Mouse (Mus musculus) hindbrain, embryonic 10.5 days (tissue): ENCODE measurements around the gene Gstp2. TPM values are rescaled to one million over a fixed set of nuclear protein-coding genes. Genes with fewer than 3 reads are reported as not detected.

Experiments
- DNase-seq: peaks from one replicate; pipeline ENCODE4 v3.0.0-alpha.2; 2017; ENCODE audit warnings: low spot score
- H3K27ac ChIP-seq: fragments of 300-500 bp; sonication (generic); 2 replicates; pipeline ENCODE4 v1.5.1; 2016; ENCODE audit warnings: mild to moderate bottlenecking, moderate library complexity
- H3K27me3 ChIP-seq: fragments of 300-500 bp; sonication (generic); 2 replicates; pipeline ENCODE4 v1.6.1; 2016; ENCODE audit warnings: mild to moderate bottlenecking; ENCODE audit not compliant: poor library complexity, insufficient read depth, severe bottlenecking
- H3K36me3 ChIP-seq: fragments of 300-500 bp; sonication (generic); 2 replicates; pipeline ENCODE4 v1.6.1; 2016; ENCODE audit warnings: mild to moderate bottlenecking, moderate library complexity
- H3K4me1 ChIP-seq: fragments of 300-500 bp; sonication (generic); replicated peaks from 2 replicates; pipeline ENCODE4 v1.6.1; 2016; ENCODE audit warnings: mild to moderate bottlenecking
- H3K4me3 ChIP-seq: fragments of 300-500 bp; sonication (generic); 2 replicates; pipeline ENCODE4 v1.5.1; 2016; ENCODE audit warnings: mild to moderate bottlenecking, moderate library complexity
- H3K9me3 ChIP-seq: fragments of 300-500 bp; sonication (generic); 2 replicates; pipeline ENCODE4 v1.6.1; 2016; ENCODE audit warnings: mild to moderate bottlenecking, moderate library complexity
- WGBS: fragments of 180-500 bp; shearing (Covaris S2); methylation state at CpG from one replicate; pipeline ENCODE4 v1.1.7; 2016; 5-methylcytosine and 5-hydroxymethylcytosine counted together
- polyA plus RNA-seq: library from polyadenylated mRNA; unstranded; fragments of >200 nt; fragmentation: Nextera tagmentation; extraction: Ambion mirVana; gene quantifications from 2 replicates; pipeline ENCODE4 v1.2.1, GENCODE M21; 2016

Gene Gstp2
- polyA plus RNA-seq, 1 experiment from 2014 or later = 2.1 TPM

GRCm38 (mm10) chr19:4012432-4013022, 33.3 kb downstream of the Gstp2 start, which contains the start of gene Ndufv1:
TSS of gene Ndufv1 (minus strand) at chr19:4012806.
- under 1% methylated on average over 45 of the region's 45 CpGs for WGBS
- Histone ChIP-seq H3K27ac (peak within 1 kb of the TSS; percentile 87), H3K4me1 (peaks cover 25% of the 10 kb centered on the region)

GRCm38 (mm10) chr19:4011086-4011485, 34.7 kb downstream of the Gstp2 start:
- H3K27ac ChIP-seq = no peak overlapping the region
- H3K4me1 ChIP-seq = peaks cover 25% of the 10 kb centered on the region
- 91% methylated on average over 5 of the region's 5 CpGs for WGBS
- DNase-seq = no peak
- H3K27me3 ChIP-seq = no peaks in the 10 kb centered on the region
- H3K9me3 ChIP-seq = no peaks in the 10 kb centered on the region
- peaks cover 51% of the 10 kb centered on the region for H3K36me3 ChIP-seq
- H3K4me3 ChIP-seq = peak overlapping the region; percentile 94; the same call in 1 of the 2 replicates

More at GRCm38 (mm10) chr19:4012432-4013022, 33.3 kb downstream of the Gstp2 start, which contains the start of gene Ndufv1:
- Histone ChIP-seq H3K4me3 (peak within 1 kb of the TSS; percentile 94), H3K9me3 (no peaks in the 10 kb centered on the region), H3K36me3 (peaks cover 37% of the 10 kb centered on the region), H3K27me3 (no peaks in the 10 kb centered on the region)
- peak; percentile 98 for DNase-seq

- H3K4me1 ChIP-seq = peaks cover 12% of the 10 kb centered on the region
- WGBS = 94% methylated on average over 8 of the region's 8 CpGs
- DNase-seq = no peak
- H3K9me3 ChIP-seq = no peaks in the 10 kb centered on the region
- no peak overlapping the region for H3K4me3 ChIP-seq
- peaks cover 63% of the 10 kb centered on the region for H3K36me3 ChIP-seq
- no peak overlapping the region for H3K27ac ChIP-seq
- H3K27me3 ChIP-seq = no peaks in the 10 kb centered on the region
These were observed 39.9 kb downstream of the Gstp2 start for GRCm38 (mm10) chr19:4005971-4006370.

GRCm38 (mm10) chr19:4005091-4005490, 40.7 kb downstream of the Gstp2 start:
- 93% methylated on average over 9 of the region's 9 CpGs for WGBS
- H3K36me3 ChIP-seq = peaks cover 55% of the 10 kb centered on the region
- no peak overlapping the region for H3K4me3 ChIP-seq
- no peak for DNase-seq
- H3K9me3 ChIP-seq = no peaks in the 10 kb centered on the region
- H3K4me1 ChIP-seq = peaks cover 18% of the 10 kb centered on the region
- no peaks in the 10 kb centered on the region for H3K27me3 ChIP-seq
- no peak overlapping the region for H3K27ac ChIP-seq

GRCm38 (mm10) chr19:4004331-4004730, 41.5 kb downstream of the Gstp2 start:
- H3K27me3 ChIP-seq = 0 out of 2 replicates have a peak, but pooled peaks cover 1% of the 10 kb centered on the region
- no peak overlapping the region for H3K27ac ChIP-seq
- 86% methylated on average over 15 of the region's 15 CpGs for WGBS
- H3K4me1 ChIP-seq = peaks cover 25% of the 10 kb centered on the region
- H3K4me3 ChIP-seq = no peak overlapping the region
- DNase-seq = no peak
- H3K9me3 ChIP-seq = no peaks in the 10 kb centered on the region
- peaks cover 47% of the 10 kb centered on the region for H3K36me3 ChIP-seq

- no peak overlapping the region for H3K4me3 ChIP-seq
- H3K36me3 ChIP-seq = peaks cover 40% of the 10 kb centered on the region
- H3K27ac ChIP-seq = 0 out of 2 replicates have a peak overlapping the region, but pooled peaks have one; percentile 31
- no peak for DNase-seq
- H3K27me3 ChIP-seq = peaks cover 6% of the 10 kb centered on the region; the same call in 1 of the 2 replicates
- H3K4me1 ChIP-seq = peaks cover 29% of the 10 kb centered on the region
- no peaks in the 10 kb centered on the region for H3K9me3 ChIP-seq
- 78% methylated on average over 12 of the region's 12 CpGs for WGBS
These were observed 42.2 kb downstream of the Gstp2 start for GRCm38 (mm10) chr19:4003641-4004040.

GRCm38 (mm10) chr19:4003112-4003511, 42.7 kb downstream of the Gstp2 start, which contains the start of gene Doc2g:
TSS of gene Doc2g (plus strand) at chr19:4003313.
- DNase-seq = no peak
- Histone ChIP-seq H3K9me3 (no peaks in the 10 kb centered on the region), H3K27ac (0 out of 2 replicates have a peak within 1 kb of the TSS, but pooled peaks have one; percentile 31), H3K36me3 (peaks cover 35% of the 10 kb centered on the region), H3K4me1 (peaks cover 29% of the 10 kb centered on the region), H3K4me3 (no peak within 1 kb of the TSS), H3K27me3 (peaks cover 6% of the 10 kb centered on the region; the same call in 1 of the 2 replicates)
- WGBS = 75% methylated on average over 1 of the region's 1 CpGs

- Histone ChIP-seq H3K4me1 (peaks cover 32% of the 10 kb centered on the region), H3K27me3 (peaks cover 6% of the 10 kb centered on the region; the same call in 1 of the 2 replicates), H3K4me3 (peak overlapping the region; percentile 74), H3K27ac (peak overlapping the region; percentile 94; the same call in 1 of the 2 replicates), H3K9me3 (no peaks in the 10 kb centered on the region), H3K36me3 (peaks cover 21% of the 10 kb centered on the region)
- DNase-seq = no peak
- 90% methylated on average over 5 of the region's 5 CpGs for WGBS
These were observed 44.1 kb downstream of the Gstp2 start for GRCm38 (mm10) chr19:4001752-4002151.

- peaks cover 14% of the 10 kb centered on the region for H3K36me3 ChIP-seq
- H3K27me3 ChIP-seq = peaks cover 6% of the 10 kb centered on the region; the same call in 1 of the 2 replicates
- DNase-seq = peak; percentile 27
- H3K27ac ChIP-seq = peak overlapping the region; percentile 94
- peaks cover 35% of the 10 kb centered on the region for H3K4me1 ChIP-seq
- H3K4me3 ChIP-seq = peak overlapping the region; percentile 74
- no peaks in the 10 kb centered on the region for H3K9me3 ChIP-seq
- 21% methylated on average over 17 of the region's 17 CpGs for WGBS
These were observed 44.8 kb downstream of the Gstp2 start for GRCm38 (mm10) chr19:4000949-4001525.

GRCm38 (mm10) chr19:4000119-4000900, 45.5 kb downstream of the Gstp2 start, which contains the start of the genes Nudt8 and Gm49405:
TSS of gene Nudt8 (plus strand) at chr19:4000580.
TSS of gene Gm49405 (plus strand) at chr19:4000626.
- WGBS = under 1% methylated on average over 64 of the region's 64 CpGs
- Histone ChIP-seq H3K4me1 (peaks cover 39% of the 10 kb centered on the region), H3K27me3 (peaks cover 6% of the 10 kb centered on the region; the same call in 1 of the 2 replicates), H3K4me3 (peak within 1 kb of the TSS; percentile 74), H3K9me3 (no peaks in the 10 kb centered on the region), H3K36me3 (peaks cover 8% of the 10 kb centered on the region; the same call in 1 of the 2 replicates), H3K27ac (peak within 1 kb of the TSS; percentile 94)
- peak; percentile 97 for DNase-seq

GRCm38 (mm10) chr19:3999121-3999730, 46.6 kb downstream of the Gstp2 start:
- peak overlapping the region; percentile 74 for H3K4me3 ChIP-seq
- DNase-seq = no peak
- H3K9me3 ChIP-seq = no peaks in the 10 kb centered on the region
- peaks cover 39% of the 10 kb centered on the region for H3K4me1 ChIP-seq
- no peaks in the 10 kb centered on the region for H3K36me3 ChIP-seq
- peak overlapping the region; percentile 94; the same call in 1 of the 2 replicates for H3K27ac ChIP-seq
- 88% methylated on average over 9 of the region's 9 CpGs for WGBS
- peaks cover 6% of the 10 kb centered on the region; the same call in 1 of the 2 replicates for H3K27me3 ChIP-seq

- no peak for DNase-seq
- Histone ChIP-seq H3K4me1 (peaks cover 39% of the 10 kb centered on the region), H3K36me3 (no peaks in the 10 kb centered on the region), H3K27ac (no peak overlapping the region), H3K27me3 (peaks cover 6% of the 10 kb centered on the region; the same call in 1 of the 2 replicates), H3K4me3 (no peak overlapping the region), H3K9me3 (no peaks in the 10 kb centered on the region)
- whole genome bisulfite sequencing = 77% methylated on average over 8 of the region's 8 CpGs
These were observed 47.5 kb downstream of the Gstp2 start for GRCm38 (mm10) chr19:3998335-3998734.
